Mouse (Mus musculus): ENCODE results near the gene Olfr209. TPM values are rescaled to one million over a fixed set of nuclear protein-coding genes. Genes with fewer than 3 reads are reported as not detected.
"Not testable (repeated sequence)": the region's sequence is repeated elsewhere in the genome, so short reads cannot be mapped to it uniquely, and the experiment has no call there.

Olfr209 gene
- not detected in 2 replicates for polyA plus RNA-seq (2016; fragmentation: Nextera tagmentation; extraction: Ambion mirVana)

DNA sequence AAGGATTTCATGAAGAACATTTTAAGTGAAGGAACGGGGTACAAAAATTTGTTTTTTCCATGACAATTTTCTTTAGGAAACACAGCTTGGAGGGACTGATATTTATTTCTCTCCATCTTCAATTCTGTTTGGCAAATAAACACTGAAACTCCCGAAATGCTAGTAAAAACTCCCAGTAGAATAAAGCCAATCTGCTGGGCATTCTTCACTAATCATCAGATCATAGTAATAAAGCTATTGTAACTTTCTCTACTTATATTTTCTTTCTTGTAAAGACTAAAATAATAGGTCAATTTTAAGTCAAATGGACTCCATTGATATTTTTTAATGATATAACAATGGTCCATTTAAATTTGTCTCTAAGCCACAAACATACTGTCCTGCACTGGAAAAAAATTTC, at the start of gene Olfr209:
TSS of gene Olfr209 (minus strand) at position 101 of the 400 bp plus-strand sequence.
- H3K9me3 ChIP-seq, result no peaks in the 10 kb centered on the region; the same call in 1 of the 2 replicates
- 87% methylated on average over 2 of the region's 2 CpGs for WGBS

GRCm38 (mm10) chr16:59413475-59413874, 49.7 kb upstream of the Olfr209 start:
- 73% methylated on average over 4 of the region's 4 CpGs for WGBS

More for the DNA sequence above, at the start of gene Olfr209:
- no peak for DNase-seq (ENCODE audit: extremely low spot score, low spot score)
- Histone ChIP-seq H3K36me3 (replicated peaks) (no peaks in the 10 kb centered on the region), H3K27me3 (ENCODE audit: poor library complexity, severe bottlenecking) (no peaks in the 10 kb centered on the region), H3K27ac (no peak within 1 kb of the TSS), H3K4me1 (no peaks in the 10 kb centered on the region), H3K4me3 (no peak within 1 kb of the TSS)

GRCm38 (mm10) chr16:59409800-59410199, 46.0 kb upstream of the Olfr209 start:
- DNase-seq (ENCODE audit: extremely low spot score, low spot score), result no peak
- H3K4me3 ChIP-seq, result no peak overlapping the region
- H3K27ac ChIP-seq, result no peak overlapping the region
- H3K4me1 ChIP-seq, result 0 out of 2 replicates have a peak, but pooled peaks cover 8% of the 10 kb centered on the region
- no peaks in the 10 kb centered on the region for H3K9me3 ChIP-seq
- WGBS, result 82% methylated on average over 2 of the region's 2 CpGs
- H3K27me3 ChIP-seq (ENCODE audit: poor library complexity, severe bottlenecking), result no peaks in the 10 kb centered on the region
- H3K36me3 ChIP-seq (replicated peaks), result no peaks in the 10 kb centered on the region

More at GRCm38 (mm10) chr16:59413475-59413874, 49.7 kb upstream of the Olfr209 start:
- H3K4me1 ChIP-seq, result 0 out of 2 replicates have a peak, but pooled peaks cover 8% of the 10 kb centered on the region
- no peaks in the 10 kb centered on the region for H3K9me3 ChIP-seq
- no peaks in the 10 kb centered on the region for H3K36me3 ChIP-seq (replicated peaks)
- H3K27ac ChIP-seq, result no peak overlapping the region
- DNase-seq (ENCODE audit: extremely low spot score, low spot score), result no peak
- H3K4me3 ChIP-seq, result no peak overlapping the region
- no peaks in the 10 kb centered on the region for H3K27me3 ChIP-seq (ENCODE audit: poor library complexity, severe bottlenecking)

DNA sequence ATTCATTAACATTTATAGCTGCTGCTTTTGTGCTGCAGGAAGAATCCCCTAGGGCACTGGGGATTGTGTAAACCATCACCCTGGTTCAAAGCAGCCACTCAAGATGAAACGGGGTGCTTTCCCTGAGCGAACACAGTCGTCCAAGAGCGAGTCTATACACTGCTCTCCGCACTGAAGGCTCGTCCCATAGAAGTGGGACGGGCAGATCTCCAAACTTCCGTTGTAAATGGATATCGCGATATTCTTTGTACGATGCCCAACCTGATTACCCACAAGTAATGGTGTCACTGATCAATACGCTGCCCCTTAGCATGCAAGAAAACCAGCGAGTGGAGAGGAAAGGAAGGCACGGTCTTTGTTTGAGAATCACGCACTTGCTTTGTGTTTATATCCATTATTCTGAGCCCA, 45.6 kb upstream of the Olfr209 start:
- Histone ChIP-seq H3K36me3 (replicated peaks) (no peaks in the 10 kb centered on the region), H3K27me3 (ENCODE audit: poor library complexity, severe bottlenecking) (no peaks in the 10 kb centered on the region), H3K4me1 (0 out of 2 replicates have a peak, but pooled peaks cover 8% of the 10 kb centered on the region), H3K4me3 (no peak overlapping the region), H3K9me3 (no peaks in the 10 kb centered on the region), H3K27ac (no peak overlapping the region)
- no peak for DNase-seq (ENCODE audit: extremely low spot score, low spot score)
- 70% methylated on average over 15 of the region's 15 CpGs for WGBS

DNA sequence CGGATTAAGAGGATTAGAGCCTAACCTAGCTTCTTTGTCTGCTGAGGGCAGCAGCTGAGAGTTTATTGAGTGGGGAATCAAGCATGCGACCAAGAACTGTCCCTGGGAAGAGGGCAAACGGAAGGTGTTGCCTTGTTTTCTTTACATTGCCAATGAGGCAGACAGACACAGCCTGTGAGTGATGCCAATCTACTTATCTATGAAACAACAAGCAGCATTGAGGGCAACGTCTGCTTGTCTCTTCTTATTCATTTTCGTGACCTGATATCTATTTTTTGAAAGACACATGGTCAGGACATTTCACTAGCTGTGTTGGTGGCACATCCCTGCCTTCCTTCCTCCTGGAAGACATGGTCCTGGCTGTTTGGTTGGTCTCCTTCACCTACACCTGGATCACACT, 43.2 kb upstream of the Olfr209 start, which contains the start of gene Gabrr3:
TSS of gene Gabrr3 (plus strand) at position 301 of the 400 bp plus-strand sequence.
- H3K9me3 ChIP-seq, result no peaks in the 10 kb centered on the region
- no peak for DNase-seq (ENCODE audit: extremely low spot score, low spot score)
- no peaks in the 10 kb centered on the region for H3K27me3 ChIP-seq (ENCODE audit: poor library complexity, severe bottlenecking)
- 0 out of 2 replicates have a peak, but pooled peaks cover 8% of the 10 kb centered on the region for H3K4me1 ChIP-seq
- H3K27ac ChIP-seq, result no peak within 1 kb of the TSS
- 59% methylated on average over 5 of the region's 5 CpGs for WGBS
- no peak within 1 kb of the TSS for H3K4me3 ChIP-seq
- no peaks in the 10 kb centered on the region for H3K36me3 ChIP-seq (replicated peaks)

DNA sequence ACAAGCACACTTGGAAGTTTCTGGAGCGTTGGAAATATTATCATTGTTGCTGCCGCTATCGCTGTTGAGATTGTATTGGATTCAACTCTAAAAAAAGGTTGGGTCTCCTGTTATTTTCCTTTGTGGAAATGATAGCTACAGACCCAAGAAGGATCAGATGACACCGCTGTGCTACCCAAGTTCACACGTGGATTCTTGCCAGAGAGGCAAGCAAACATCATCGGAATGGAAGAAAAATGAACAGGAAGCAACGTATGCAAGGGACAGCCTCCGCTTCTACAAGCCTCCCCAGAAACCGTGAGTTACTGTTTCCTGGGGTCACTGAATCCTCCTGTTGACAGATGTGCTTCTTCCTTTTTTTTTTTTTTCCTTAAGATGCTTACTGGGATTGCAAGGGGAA, 41.0 kb upstream of the Olfr209 start:
- DNase-seq (ENCODE audit: extremely low spot score, low spot score), result no peak
- Histone ChIP-seq H3K9me3 (no peaks in the 10 kb centered on the region), H3K27me3 (ENCODE audit: poor library complexity, severe bottlenecking) (no peaks in the 10 kb centered on the region), H3K36me3 (replicated peaks) (no peaks in the 10 kb centered on the region), H3K27ac (no peak overlapping the region), H3K4me1 (0 out of 2 replicates have a peak, but pooled peaks cover 8% of the 10 kb centered on the region), H3K4me3 (no peak overlapping the region)
- WGBS, result 86% methylated on average over 9 of the region's 9 CpGs

- no peak overlapping the region for H3K27ac ChIP-seq
- 23% methylated on average over 4 of the region's 4 CpGs for WGBS
Measured at GRCm38 (mm10) chr16:59403684-59404083, 39.9 kb upstream of the Olfr209 start.

DNA sequence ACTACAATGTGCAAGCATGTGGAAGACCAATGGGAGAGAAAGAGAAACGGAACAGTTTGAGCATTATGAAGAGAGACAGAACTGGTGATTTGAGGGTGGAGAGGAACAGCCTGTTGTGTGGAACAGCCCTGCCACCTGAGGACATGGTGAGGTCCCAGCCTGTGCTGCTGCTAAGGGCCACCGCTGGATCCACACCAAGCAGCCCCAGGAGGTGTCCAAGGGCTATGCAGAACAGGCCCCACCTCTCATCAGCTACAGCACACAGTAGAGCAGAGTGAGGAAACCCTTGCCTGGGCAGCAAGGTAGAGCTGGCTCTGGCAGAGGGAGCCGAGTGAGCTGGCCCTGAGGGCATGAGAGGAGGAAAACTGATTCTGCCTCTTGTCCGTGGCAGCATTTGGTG, 38.2 kb upstream of the Olfr209 start:
- Histone ChIP-seq H3K4me3 (no peak overlapping the region), H3K9me3 (no peaks in the 10 kb centered on the region)
- WGBS, result 73% methylated on average over 4 of the region's 4 CpGs

More at GRCm38 (mm10) chr16:59403684-59404083, 39.9 kb upstream of the Olfr209 start:
- Histone ChIP-seq H3K4me3 (no peak overlapping the region), H3K9me3 (no peaks in the 10 kb centered on the region), H3K27me3 (ENCODE audit: poor library complexity, severe bottlenecking) (no peaks in the 10 kb centered on the region), H3K4me1 (no peaks in the 10 kb centered on the region), H3K36me3 (replicated peaks) (no peaks in the 10 kb centered on the region)
- no peak for DNase-seq (ENCODE audit: extremely low spot score, low spot score)

GRCm38 (mm10) chr16:59401102-59401501, 37.3 kb upstream of the Olfr209 start:
- Histone ChIP-seq H3K9me3 (no peaks in the 10 kb centered on the region), H3K4me1 (no peaks in the 10 kb centered on the region), H3K36me3 (replicated peaks) (no peaks in the 10 kb centered on the region), H3K27ac (no peak overlapping the region), H3K4me3 (no peak overlapping the region), H3K27me3 (ENCODE audit: poor library complexity, severe bottlenecking) (no peaks in the 10 kb centered on the region)
- no peak for DNase-seq (ENCODE audit: extremely low spot score, low spot score)
- WGBS, result 83% methylated on average over 7 of the region's 7 CpGs

More for the DNA sequence above, 38.2 kb upstream of the Olfr209 start:
- H3K4me1 ChIP-seq, result no peaks in the 10 kb centered on the region
- no peak for DNase-seq (ENCODE audit: extremely low spot score, low spot score)
- no peaks in the 10 kb centered on the region for H3K36me3 ChIP-seq (replicated peaks)
- H3K27ac ChIP-seq, result no peak overlapping the region
- no peaks in the 10 kb centered on the region for H3K27me3 ChIP-seq (ENCODE audit: poor library complexity, severe bottlenecking)

DNA sequence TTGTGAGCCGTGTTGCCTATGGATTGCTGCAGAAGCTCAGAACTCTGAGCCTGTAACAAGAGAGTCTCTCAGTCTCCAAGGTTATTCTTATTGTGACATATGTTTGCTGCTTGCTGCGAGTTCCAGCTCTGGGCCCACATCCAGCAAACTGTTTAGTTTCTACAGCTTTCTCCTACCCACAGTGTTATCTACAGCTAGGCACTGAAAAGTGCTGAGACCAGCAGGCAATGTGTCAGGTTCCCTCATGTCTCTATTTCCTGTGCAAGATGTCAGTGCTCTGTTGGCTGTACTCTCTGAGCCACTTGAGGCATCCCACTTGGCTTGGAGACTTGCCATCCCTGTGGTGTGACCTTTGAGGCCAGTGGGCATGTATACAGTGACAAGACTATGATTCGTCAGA, 29.5 kb upstream of the Olfr209 start:
- Histone ChIP-seq H3K36me3 (replicated peaks) (no peaks in the 10 kb centered on the region), H3K9me3 (no peaks in the 10 kb centered on the region), H3K27me3 (ENCODE audit: poor library complexity, severe bottlenecking) (no peaks in the 10 kb centered on the region), H3K4me3 (no peak overlapping the region), H3K4me1 (no peaks in the 10 kb centered on the region), H3K27ac (no peak overlapping the region)
- 83% methylated on average over 3 of the region's 3 CpGs for WGBS
- no peak for DNase-seq (ENCODE audit: extremely low spot score, low spot score)

- Histone ChIP-seq H3K36me3 (replicated peaks) (no peaks in the 10 kb centered on the region), H3K27me3 (ENCODE audit: poor library complexity, severe bottlenecking) (no peaks in the 10 kb centered on the region), H3K4me3 (no peak within 1 kb of the TSS), H3K4me1 (no peaks in the 10 kb centered on the region), H3K9me3 (no peaks in the 10 kb centered on the region), H3K27ac (no peak within 1 kb of the TSS)
- DNase-seq (ENCODE audit: extremely low spot score, low spot score), result no peak
- 80% methylated on average over 1 of the region's 1 CpGs for WGBS
Measured at GRCm38 (mm10) chr16:59349146-59349545, 14.6 kb downstream of the Olfr209 start, which contains the start of gene Olfr206. Gene Olfr206, minus strand, starts transcription at chr16:59349246.

DNA sequence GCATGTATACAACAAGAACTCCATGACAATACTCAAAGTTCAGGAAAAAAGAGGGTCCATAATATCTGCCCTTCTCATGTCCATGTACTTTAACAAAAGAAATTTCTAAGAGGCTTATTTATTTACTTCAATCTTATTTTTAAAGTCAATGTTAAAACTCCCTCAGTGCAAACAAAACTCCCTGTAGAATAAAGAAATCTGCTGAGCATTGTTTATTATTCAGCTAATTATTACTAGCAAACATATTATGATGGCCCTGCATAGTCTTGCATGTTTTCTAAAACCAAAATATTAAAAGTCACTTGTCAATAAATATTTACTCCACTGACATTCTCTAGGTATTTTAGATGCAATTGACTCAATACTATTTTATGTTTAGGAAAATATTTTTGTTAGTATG, 32.8 kb downstream of the Olfr209 start, which contains the start of gene Olfr205:
TSS of gene Olfr205 (minus strand) at position 101 of the 400 bp plus-strand sequence.
- Histone ChIP-seq H3K4me1 (no peaks in the 10 kb centered on the region), H3K27ac (no peak within 1 kb of the TSS), H3K27me3 (ENCODE audit: poor library complexity, severe bottlenecking) (no peaks in the 10 kb centered on the region), H3K4me3 (no peak within 1 kb of the TSS), H3K36me3 (replicated peaks) (no peaks in the 10 kb centered on the region), H3K9me3 (peaks cover 5% of the 10 kb centered on the region; the same call in 1 of the 2 replicates)
- no peak for DNase-seq (ENCODE audit: extremely low spot score, low spot score)

GRCm38 (mm10) chr16:59323262-59323661, 40.5 kb downstream of the Olfr209 start:
- H3K36me3 ChIP-seq (replicated peaks); H3K4me1 ChIP-seq; H3K27me3 ChIP-seq (ENCODE audit: poor library complexity, severe bottlenecking); H3K4me3 ChIP-seq; H3K9me3 ChIP-seq; H3K27ac ChIP-seq; DNase-seq (ENCODE audit: extremely low spot score, low spot score): not testable (repeated sequence)
- 76% methylated on average over 1 of the region's 1 CpGs for WGBS
